Mouse (Mus musculus): Measurements from ENCODE around the gene Chst8.

Gene Chst8

DNA sequence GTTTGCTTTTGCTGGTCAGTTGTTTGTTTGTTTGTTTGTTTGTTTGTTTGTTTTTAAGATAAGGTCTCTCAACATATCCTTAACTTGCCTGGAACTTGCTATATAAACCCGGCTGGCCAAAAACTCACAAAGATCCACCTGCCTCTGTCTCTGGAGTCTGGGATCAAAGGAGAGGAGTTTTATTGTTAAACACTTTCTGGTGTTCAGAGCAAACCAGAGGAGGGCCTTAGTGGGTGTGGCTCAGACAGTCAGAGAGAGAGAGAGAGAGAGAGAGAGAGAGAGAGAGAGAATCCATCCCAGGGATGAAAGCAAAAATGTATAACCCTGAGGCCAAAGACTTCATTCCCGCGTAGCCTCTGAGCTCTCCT lies 13.1 kb downstream of the Chst8 start:
- DNase-seq = no peak

DNA sequence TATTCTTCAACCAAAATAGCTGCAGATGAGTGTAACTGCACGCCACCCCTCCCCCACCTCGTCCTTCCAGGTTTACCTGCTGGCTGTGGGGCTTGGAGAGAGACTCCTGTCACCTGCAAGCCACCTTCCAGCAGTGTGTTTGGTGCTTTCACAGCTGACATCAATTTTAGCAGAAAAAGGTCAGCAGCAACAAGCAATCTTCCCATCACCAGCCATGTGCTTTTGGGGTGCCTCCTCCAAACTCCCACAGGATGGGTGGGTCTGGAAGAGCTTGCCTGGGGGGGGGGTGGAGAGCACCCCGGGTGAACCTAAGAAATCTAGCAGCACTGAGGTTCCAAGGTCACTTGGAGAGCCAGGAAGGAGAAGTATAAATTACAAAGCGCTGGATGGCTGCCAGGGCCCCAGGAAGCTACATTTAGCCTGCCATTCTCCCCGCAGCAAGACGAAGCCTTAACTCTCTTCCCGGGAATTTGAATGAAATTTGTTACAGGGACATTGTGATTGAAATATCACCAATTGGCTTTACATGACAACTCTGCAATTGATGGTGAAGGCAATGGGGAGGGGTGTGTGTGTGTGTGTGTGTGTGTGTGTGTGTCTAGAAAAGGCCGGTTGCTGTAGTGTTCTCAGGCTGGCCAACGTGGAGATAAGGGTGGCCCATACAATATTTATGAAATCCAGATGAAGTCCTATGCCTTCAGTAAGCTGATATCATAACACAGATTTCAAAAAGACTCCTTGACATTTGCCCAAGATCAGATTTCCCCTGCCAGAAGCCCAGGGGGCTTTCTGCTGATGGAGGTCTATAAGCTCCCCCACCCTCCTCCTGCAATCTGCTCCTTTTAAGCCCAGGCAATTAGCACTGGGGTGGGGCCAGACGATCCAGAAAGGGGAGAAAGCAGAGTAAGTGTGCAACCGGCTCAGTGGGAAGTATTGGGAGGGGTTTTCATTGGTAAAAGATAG lies 13.8 kb downstream of the Chst8 start:
- no peak for DNase-seq

DNA sequence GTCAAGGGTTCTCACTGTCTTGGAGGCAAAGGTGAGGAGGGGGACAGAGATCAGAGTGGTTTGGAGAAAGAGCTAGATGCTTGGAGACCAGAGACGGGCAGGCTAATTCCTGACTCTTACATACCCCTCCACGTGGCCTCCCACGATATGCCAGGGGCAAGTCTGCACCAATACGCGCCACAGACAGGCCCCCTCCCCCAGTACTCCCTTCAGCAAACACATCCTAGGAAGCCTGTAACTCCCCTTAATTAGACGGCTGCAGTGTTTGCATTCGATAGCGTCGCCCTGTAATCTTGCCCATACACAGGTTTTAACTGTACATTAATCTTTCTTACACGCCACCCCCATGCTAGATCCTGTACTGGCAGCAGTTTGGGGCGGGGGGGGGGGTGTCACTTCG lies 14.5 kb downstream of the Chst8 start:
- DNase-seq = no peak

DNA sequence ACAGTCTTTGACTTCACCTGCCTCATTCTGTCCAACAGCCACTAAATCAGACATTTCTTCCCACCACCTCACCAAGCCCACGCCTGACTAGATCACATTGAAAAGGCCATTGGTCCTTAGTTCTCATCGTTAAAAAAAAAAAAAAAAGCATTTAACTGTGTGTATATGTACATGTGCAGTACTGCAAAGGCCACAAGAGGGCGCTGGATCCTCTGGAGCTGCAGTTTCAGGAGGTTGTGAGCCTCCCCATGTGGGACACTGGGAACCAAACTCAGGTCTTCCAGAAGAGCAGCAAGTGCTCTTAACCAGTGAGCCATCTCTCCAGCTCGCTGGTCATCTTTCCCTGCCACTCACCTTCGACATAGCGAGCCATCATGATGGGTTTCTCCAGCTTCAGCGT lies 22.1 kb downstream of the Chst8 start:
- no peak for DNase-seq

DNA sequence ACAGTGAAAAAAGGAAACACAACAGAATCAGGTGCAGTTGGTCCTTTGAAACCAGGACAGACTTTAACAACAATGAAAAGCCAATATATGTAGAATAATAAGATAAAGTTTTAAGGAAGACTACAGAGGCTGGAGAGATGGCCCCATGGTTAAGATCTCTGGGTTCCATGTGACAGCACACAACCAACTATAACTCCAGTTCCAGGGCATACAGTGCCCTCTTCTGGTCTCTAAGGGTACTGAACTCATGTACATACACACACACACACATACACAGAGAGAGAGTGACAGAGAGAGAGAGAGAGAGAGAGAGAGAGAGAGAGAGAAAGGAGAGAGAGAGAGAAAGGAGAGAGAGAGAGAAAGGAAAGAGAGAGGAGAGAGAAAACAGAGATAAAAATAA lies 25.3 kb downstream of the Chst8 start:
- no peak for DNase-seq

DNA sequence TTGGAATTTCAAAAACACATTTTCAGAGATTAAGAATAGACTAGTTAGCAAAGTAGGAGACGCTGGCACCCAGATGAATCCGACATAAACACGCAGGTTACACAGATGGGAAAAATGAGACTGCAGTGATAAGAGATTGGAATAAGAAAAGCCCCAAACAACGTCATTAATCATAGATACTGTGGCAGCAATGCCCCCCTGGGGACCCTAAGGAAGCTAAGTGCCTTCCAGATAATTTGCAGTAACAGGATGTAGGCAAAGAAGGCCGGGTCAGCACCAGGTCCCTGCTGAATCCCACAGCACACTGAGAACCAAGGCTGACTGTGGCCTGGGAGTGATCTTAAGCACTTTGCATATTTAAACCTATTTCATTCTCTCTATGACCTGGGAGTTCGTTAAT lies 27.5 kb downstream of the Chst8 start:
- DNase-seq = no peak

DNA sequence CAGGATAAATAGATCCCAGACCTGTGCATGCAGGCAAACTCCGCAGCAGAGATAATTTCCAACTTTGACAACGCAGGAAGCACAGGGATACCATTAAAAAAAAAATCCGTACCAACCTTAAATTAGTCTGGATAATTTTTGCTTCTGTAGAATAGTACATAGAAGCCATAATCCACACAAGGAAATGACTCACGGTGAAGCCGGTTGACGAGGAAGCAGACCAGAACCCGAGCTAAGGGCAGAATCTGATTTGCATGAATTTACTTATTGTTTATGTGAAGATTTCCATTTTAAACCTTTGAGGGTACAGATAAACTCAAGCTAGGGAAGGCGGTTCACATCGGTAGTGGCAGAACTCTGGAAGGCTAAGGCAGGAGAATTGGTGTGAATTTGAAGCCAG lies 28.0 kb downstream of the Chst8 start:
- DNase-seq = no peak

DNA sequence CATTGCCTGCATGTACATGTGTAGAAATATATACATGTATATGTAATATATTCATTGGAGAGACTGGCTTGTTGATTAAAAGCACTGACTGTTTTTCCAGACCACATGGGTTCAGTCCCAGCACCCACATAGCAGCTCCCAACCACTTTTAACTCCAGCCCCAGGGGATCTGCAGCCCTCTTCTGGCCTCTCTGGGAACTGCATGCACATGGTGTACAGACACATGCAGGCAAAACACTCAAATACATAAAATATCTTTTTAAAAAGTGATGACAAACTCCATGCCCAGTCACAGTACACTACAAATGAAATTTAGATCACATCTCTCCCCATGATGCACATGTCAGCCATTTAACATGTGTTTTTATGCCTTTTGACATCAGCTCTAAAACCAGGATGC lies 30.5 kb downstream of the Chst8 start:
- no peak for DNase-seq

DNA sequence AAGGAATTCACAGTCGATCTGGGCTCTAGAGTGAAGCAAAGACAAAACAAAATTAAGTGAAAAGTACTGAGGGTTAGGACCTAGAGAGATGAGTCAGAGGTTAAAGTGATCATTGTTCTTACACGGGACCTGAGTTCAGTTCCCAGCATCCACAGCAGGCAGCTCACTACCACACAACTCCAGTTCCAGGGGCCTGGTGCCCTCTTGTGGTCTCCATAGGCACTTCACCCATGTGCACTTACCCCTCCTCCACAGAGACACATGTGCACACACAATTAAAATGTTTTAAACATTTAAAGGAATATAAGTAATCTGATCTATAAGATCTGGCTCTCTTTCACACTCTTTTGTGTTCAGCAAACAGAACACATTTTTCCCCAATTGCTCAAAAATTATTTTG lies 31.3 kb downstream of the Chst8 start:
- DNase-seq = no peak

DNA sequence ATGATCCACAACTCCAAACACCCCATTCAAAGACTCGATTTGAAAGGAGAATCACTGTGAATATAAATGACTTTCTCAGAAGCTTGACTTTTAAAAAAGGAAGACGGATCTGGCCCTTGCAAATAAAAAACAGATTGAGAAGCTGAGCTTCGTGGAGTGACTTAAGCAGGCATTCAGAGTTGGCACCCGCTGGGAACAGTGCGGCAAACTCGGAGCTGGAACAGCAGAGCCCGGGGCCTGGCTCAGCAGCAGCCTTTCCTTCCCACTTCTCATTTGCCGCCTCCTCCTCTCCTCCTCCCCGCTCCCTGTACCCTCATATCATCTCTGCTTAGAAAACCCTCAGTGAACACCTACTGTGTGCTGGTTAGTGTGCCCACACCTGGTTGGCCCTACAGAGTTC lies 34.1 kb downstream of the Chst8 start:
- no peak for DNase-seq

DNA sequence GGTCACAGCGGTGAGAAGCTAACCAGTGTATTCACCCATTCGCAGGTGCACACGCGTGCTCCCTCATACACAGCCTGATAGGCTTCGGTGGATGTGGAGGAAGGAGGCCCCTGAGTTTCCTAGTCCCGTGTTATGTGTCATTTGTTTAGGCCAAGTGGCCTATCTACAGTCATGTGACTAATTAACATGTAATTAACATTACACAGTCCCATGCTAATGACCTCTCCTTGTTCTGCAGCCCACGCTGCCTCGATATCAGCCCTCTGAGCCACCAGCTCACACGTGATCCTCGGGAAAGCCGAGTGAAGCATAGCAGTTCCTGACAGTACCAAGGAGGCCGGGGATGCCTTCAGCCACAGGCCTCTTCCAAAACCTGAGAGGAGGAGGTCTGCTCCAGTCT lies 36.9 kb downstream of the Chst8 start:
- DNase-seq = no peak

DNA sequence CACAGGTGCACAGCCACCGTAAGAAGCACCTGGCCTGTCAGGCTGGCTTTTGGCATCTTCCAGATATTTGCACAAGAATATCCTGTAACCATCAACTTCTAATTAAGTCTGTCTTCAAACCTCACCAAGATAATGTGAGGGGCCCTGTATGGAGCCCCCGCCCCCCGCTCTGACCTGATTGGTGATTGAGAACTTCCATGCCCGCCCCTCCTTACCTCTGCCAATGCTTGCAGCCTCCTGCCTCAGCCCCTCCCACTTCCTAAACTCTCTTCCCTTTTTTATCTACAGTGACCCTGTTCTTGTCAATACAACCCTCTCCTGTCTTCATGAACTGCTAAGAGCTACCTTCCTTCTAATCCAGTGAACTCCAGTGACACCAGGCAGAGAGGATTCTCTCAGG lies 37.6 kb downstream of the Chst8 start:
- DNase-seq = no peak

DNA sequence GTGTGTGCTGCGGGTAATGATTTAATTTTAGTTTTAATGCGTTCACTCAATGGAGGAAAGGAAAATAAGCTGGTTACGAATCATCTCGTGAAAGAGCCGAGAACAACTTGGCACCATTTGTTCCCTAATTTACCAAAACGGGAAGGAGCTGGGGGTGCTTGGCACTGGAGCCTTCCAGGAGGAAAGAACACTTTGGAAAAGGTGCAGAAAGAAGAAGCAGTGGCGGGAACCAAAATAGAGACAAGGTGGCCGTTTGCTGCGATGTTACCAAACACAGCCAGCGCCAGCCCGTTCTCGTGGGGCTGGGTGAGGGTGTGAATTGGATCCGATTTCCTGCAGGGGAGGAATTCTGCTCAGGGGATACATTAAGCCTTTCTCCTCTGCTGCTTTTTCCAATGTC lies 38.5 kb downstream of the Chst8 start:
- no peak for DNase-seq

DNA sequence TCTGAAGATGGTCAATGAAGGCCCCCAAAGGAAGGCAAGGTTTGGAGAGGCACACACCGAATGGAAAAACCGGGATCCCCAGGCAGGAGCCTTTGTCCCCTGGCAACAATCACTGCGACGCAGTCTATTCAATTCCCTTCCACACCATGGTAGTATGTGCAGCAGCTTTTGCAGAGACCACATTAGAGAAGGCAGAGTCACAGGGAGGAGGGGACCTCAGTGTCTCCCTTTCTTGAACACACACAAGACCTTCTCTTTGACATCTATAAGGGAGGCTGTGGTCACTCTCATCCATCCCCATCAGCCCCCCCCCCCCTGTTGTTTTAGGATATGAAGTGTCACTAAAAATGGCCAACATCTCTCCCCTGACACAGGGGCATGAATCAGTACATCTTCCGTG lies 39.2 kb downstream of the Chst8 start:
- no peak for DNase-seq

DNA sequence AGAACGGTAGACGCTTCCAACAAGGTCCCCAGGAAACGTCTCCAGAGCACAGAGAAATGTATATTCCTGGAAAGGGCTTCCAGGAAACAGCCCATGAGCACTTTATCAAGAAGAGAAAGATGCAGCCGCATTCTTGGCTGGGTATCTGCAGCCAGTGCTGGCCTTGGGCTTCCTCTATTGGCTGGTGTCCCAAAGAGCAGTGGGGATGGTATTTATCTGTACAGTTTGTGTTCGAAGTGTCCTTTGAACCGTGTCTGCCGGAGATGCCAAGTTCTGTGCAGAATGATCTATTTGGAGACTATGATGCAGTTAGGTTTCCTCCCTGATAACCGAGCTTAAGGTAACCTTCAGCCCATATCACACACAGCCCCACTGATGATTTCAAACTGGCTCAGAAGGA lies 43.0 kb downstream of the Chst8 start:
- no peak for DNase-seq

DNA sequence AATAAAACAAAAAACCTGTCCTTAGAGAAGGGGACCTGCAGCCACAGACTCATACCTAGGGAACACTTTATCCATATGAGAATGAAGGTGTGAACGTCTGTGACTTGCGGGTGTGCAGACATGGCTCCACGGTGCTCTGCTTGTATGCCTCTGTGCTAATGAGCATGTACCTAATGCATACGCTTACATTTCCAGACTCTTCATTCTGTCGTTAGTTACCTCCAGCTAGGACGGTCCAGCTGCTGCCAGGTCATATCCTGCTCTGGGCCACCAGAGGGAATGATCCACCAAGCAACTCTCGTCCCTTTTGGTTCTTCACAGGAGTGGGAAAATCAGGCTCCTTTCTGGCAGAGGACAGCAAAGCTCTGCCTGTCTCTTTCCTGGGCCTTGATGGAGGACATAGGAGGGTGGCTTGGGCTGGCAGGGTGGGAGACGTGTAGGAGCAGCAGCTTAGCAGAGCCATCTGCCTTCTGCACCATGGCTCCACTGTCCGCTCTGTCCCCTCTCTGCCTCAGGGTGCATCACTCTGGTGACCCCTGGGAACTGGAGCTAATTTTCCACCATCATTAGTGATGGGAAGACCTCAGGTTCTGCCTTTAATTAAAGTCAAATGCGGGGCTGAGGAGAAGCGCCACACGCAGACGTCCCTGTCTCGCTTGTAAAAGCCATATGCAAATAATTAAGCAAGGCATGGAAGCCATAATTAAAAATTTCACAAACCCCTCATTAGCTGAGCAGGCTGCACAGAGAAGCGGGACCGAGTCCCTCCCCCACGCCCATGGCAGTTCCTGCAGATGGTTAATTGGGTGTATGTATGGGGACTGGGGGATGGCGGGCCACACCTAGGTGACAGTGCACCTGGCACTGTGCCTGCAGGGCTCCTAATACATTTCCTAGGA lies 48.0 kb downstream of the Chst8 start:
- no peak for DNase-seq

DNA sequence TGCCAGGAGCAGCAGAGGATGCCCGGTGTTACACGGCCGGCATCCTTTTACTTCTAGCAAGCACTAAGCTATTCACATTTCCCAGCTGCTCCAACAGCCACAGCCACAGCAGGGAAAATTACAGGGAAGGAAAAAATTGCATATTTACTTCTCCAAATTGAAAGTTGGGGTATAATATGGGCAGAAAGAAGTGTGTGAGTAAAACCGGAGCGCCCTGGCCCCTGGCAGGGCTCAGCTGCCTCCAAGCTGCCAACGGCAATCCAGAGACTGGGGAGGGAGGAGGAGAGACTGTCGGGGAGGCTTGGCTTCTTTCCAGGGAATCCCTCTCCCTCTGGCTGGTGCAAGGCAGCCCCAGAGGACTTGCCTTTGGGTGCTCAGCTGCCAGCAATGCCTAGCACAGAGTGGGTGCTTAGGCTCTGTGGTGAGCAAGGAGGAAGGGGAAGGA lies 53.1 kb downstream of the Chst8 start:
- DNase-seq = no peak

DNA sequence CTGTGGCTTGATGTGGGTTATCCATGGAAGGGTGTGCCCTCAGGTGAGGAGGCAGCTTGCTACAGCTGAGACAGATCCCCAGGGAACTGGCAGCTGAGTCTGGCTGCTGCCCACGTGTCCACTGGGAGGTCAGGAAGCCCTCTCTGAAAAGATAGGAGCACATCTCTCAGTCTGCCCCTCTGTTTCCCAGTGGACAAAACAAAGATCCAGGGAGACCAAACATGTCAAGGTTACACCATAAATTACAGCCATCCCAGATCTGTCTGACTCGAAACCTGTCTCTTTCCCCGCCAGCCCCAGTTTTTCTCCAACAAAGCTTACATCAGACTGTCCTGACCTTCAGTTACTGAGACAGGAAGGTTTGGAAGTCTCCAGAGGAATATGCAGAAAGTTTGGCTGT lies 53.8 kb downstream of the Chst8 start:
- no peak for DNase-seq

DNA sequence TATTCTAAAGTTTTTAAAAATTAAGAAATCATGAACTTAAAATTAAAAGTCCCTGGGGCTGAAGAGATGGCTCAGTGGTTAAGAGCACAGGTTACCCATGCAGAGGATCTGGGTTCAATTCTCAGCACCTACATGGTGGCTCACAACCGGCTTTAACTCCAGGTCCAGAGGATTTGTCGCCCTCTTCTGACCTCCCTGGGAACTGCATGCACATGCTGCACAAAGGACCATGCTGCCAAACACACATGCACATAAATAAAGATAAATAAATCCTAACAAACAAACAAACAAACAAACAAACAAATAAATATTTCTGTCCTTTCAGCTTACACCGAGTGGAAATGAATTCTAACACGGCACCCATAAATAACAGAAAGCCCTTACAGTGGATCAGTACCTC lies 55.0 kb downstream of the Chst8 start:
- no peak for DNase-seq

DNA sequence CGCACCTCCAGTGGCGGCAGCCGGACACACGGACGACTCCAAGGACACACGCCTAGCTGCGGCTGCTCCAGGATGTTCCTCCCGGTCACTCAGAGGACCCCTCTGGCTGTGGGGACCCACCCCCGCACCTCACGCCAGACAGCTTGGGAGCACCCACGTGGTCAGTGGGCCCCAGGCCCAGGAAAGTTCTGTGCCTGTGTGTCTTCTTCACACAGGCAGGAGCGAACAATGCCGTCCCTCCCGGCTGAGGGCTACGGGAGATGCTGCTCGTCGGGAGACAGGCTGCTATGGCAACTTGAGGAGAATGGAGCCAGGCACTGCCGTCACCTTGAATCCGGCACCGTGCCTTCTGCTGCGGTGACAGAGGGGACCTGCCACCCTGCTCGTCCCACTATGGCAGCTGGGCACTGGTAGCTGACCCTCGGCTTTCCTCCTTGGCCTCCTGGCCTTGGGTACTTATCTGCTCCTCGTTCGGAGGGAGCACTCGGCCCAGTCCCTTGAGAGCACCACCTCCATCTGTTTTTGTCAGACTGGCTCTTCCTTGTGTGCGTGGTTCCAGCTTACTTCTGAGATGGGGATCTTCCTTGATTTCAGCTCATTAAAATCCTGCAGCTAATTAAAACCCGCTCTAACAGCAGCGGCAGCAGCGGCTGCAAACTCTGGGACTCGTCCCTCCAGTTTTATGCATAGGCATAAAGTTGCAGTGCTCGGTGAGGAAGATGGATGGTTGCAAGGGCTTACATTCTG lies 59.2 kb downstream of the Chst8 start:
- no peak for DNase-seq

DNA sequence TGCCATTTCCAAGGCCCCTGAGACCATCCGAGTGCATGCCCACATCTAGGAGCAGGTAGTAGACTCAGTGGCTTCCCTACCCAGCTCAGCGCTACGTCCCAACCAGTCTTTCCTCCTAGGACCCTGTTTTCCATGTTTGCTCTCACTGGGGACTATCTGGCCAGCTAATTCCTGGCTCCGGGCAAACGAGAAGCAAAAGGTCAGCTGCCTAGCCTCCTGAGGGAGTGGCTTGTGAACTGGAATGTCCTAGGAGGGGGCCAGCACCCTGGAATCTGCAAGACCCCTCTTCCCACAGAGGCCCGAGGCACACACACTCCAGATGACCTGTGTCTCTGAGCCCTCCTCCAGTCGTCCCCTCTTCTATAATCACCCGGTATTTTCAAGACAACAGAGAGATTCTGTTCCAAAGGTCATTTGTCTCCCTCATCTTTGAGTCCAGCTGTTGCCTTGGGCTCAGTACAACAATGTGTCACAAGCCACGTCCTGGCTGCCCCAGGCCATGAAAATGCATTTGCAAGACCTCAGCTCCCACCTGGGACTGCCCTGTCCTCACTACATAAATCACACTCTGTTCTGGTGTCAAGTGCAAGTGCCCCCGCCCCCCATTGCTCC lies 60.3 kb downstream of the Chst8 start:
- DNase-seq = no peak

DNA sequence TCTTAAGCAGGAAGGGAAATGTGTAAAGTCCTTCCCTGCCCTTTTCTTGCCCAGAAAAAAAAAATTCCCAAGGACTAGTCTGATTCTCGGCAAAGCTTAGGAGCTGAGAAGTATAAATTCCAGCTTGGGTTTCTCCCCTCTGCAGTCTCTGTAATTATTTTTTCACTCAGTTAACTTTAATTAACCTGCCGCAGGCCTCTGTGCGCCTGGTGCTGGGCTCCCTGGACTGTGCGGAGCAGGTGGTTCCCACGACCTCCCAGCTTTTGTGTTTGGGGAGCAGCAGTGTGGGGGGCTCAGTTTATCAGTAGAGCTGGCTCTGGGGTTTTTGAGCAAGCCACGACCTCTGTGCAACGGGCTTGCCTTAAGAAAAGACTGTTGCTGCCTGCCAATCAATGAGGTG lies 62.2 kb downstream of the Chst8 start:
- no peak for DNase-seq

DNA sequence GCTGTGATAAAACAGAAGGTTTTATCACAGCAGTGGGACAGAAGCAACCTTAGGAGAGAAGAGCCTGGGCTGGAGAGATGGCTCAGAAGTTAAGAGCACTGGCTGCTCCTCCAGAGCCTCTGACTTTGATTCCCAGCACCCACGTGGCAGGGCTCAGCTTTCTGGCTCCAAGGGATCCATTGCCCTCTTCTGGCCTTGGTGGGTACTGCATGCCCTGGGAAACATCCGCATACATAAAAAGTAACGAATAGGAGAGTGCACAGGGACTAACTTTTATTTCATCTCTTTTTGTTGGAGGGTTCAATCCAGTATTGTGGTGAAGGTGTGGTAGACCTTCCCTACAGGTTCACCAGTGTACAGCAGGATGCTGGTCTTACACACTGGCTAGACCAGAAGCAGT lies 62.8 kb downstream of the Chst8 start:
- DNase-seq = peak; percentile 39

Data from thymus, postnatal 25 days (tissue).